In genomic region chr7:138827812-138828211, GRCm38 (mm10) we compare ENCODE assay signal across 8 mouse cellular contexts. TPM values are rescaled to one million over a fixed set of nuclear protein-coding genes. Genes with fewer than 3 reads are reported as not detected.
DNase-seq lines count a peak whose midpoint lies in the region; ATAC-seq and TF ChIP-seq lines count a peak whose summit lies in the region.
"Had no signal": no experiment of that assay in that cellular context is flagged by ENCODE, and none has a peak within 500 bp of the region (broad histone marks: within the 10 kb centered on the region; RNA-seq: fewer than 3 reads in every experiment).

No protein-coding gene starts in this region.

- H3K4me3 ChIP-seq in midbrain, embryonic 11.5 days (ENCODE audit: low read depth, low read length), result no peak overlapping the region
- no peak overlapping the region for H3K4me3 ChIP-seq in midbrain, embryonic 16.5 days (ENCODE audit: low read depth, low read length)
- H3K4me3 ChIP-seq in cortical plate, adult 2 months (ENCODE audit: insufficient read depth, low read length), result no peak overlapping the region
- H3K4me3 ChIP-seq in liver, postnatal 0 days (ENCODE audit: low read depth, low read length), result no peak overlapping the region
- H3K4me3 ChIP-seq: hindbrain, embryonic 15.5 days had no signal

- no peaks in the 10 kb centered on the region for H3K4me1 ChIP-seq in midbrain, embryonic 11.5 days (ENCODE audit: control insufficient read depth, insufficient read depth, low read length)
- H3K4me1 ChIP-seq in midbrain, embryonic 16.5 days (ENCODE audit: control insufficient read depth, insufficient read depth, low read length), result no peaks in the 10 kb centered on the region
- H3K4me1 ChIP-seq in cortical plate, adult 2 months (ENCODE audit: control insufficient read depth, insufficient read depth, low read length), result no peaks in the 10 kb centered on the region
- H3K4me1 ChIP-seq in liver, postnatal 0 days (ENCODE audit: insufficient read depth), result no peaks in the 10 kb centered on the region
- H3K4me1 ChIP-seq: hindbrain, embryonic 15.5 days had no signal

- ATAC-seq in midbrain, embryonic 11.5 days (ENCODE audit: low FRiP score), result no peak
- no peak for ATAC-seq in midbrain, embryonic 16.5 days
- peak; percentile 66 to 70; a peak in 2 of 4 replicates for ATAC-seq in hematopoietic stem cell, adult 5-6 weeks (replicated peaks in 1 of 2; ENCODE audit: insufficient read depth in 1 of 2, low FRiP score in 2 of 2, low TSS enrichment in 1 of 2, low read depth in 1 of 2, poor library complexity in 2 of 2, severe bottlenecking in 2 of 2)
- ATAC-seq in liver, postnatal 0 days, result no peak

- no peak overlapping the region for H3K9ac ChIP-seq in midbrain, embryonic 11.5 days (ENCODE audit: low read length)
- H3K9ac ChIP-seq in midbrain, embryonic 16.5 days (ENCODE audit: low read depth, low read length), result no peak overlapping the region
- no peak overlapping the region for H3K9ac ChIP-seq in liver, postnatal 0 days (replicated peaks)
- H3K9ac ChIP-seq: hindbrain, embryonic 15.5 days had no signal

- H3K27me3 ChIP-seq in midbrain, embryonic 11.5 days (ENCODE audit: control insufficient read depth, insufficient read depth, low read length), result no peaks in the 10 kb centered on the region
- H3K27me3 ChIP-seq in midbrain, embryonic 16.5 days (ENCODE audit: control insufficient read depth, insufficient read depth, low read depth, low read length), result no peaks in the 10 kb centered on the region; the same call in 1 of the 2 replicates
- H3K27me3 ChIP-seq in liver, postnatal 0 days (ENCODE audit: insufficient read depth, low read length), result no peaks in the 10 kb centered on the region

- 19% methylated on average over 11 of the region's 11 CpGs for WGBS in midbrain, embryonic 11.5 days
- WGBS in midbrain, embryonic 16.5 days, result 17% methylated on average over 11 of the region's 11 CpGs
- 18% methylated on average over 11 of the region's 11 CpGs for WGBS in liver, postnatal 0 days (ENCODE audit: insufficient replicate concordance)

- no peak overlapping the region for H3K27ac ChIP-seq in midbrain, embryonic 11.5 days (ENCODE audit: low read depth, low read length)
- H3K27ac ChIP-seq in midbrain, embryonic 16.5 days (ENCODE audit: low read length), result no peak overlapping the region
- no peak overlapping the region for H3K27ac ChIP-seq in cortical plate, adult 2 months (ENCODE audit: insufficient read depth, low read length)
- H3K27ac ChIP-seq in liver, postnatal 0 days (ENCODE audit: low read depth), result no peak overlapping the region
- H3K27ac ChIP-seq: hindbrain, embryonic 15.5 days had no signal

- no peak for TF ChIP-seq POLR2A in cortical plate, adult 2 months (IDR thresholded peaks at IDR 0.05; ENCODE audit: extremely low read depth, insufficient read depth, low read length)

- TF ChIP-seq EP300 in liver, postnatal 0 days (IDR thresholded peaks at IDR 0.05; ENCODE audit: low read depth), result no peak

- peak; percentile 96 for TF ChIP-seq CTCF in cortical plate, adult 2 months (IDR thresholded peaks at IDR 0.05; ENCODE audit: extremely low read depth, insufficient read depth, low read length)
- peak; percentile 99 for TF ChIP-seq CTCF in liver, postnatal 0 days (IDR thresholded peaks at IDR 0.05; ENCODE audit: low read depth)

- no peak overlapping the region for H3K4me2 ChIP-seq in midbrain, embryonic 11.5 days
- H3K4me2 ChIP-seq in midbrain, embryonic 16.5 days (ENCODE audit: low read length), result no peak overlapping the region
- H3K4me2 ChIP-seq in liver, postnatal 0 days (ENCODE audit: low read depth, low read length), result no peak overlapping the region
- H3K4me2 ChIP-seq: hindbrain, embryonic 15.5 days had no signal

- no peaks in the 10 kb centered on the region for H3K36me3 ChIP-seq in midbrain, embryonic 11.5 days (ENCODE audit: control insufficient read depth, insufficient read depth, low read length)
- no peaks in the 10 kb centered on the region for H3K36me3 ChIP-seq in midbrain, embryonic 16.5 days (ENCODE audit: control insufficient read depth, insufficient read depth, low read length)
- no peaks in the 10 kb centered on the region for H3K36me3 ChIP-seq in liver, postnatal 0 days (replicated peaks; ENCODE audit: insufficient read depth, low read length)
- H3K36me3 ChIP-seq: hindbrain, embryonic 15.5 days had no signal

- H3K9me3 ChIP-seq in midbrain, embryonic 11.5 days (ENCODE audit: control insufficient read depth, low read length), result no peaks in the 10 kb centered on the region
- H3K9me3 ChIP-seq in midbrain, embryonic 16.5 days (replicated peaks; ENCODE audit: control insufficient read depth, low read length, poor library complexity, severe bottlenecking), result no peaks in the 10 kb centered on the region
- H3K9me3 ChIP-seq in liver, postnatal 0 days (ENCODE audit: low read length), result no peaks in the 10 kb centered on the region
- H3K9me3 ChIP-seq: hindbrain, embryonic 15.5 days had no signal

- DNase-seq in midbrain, embryonic 11.5 days (ENCODE audit: low spot score, missing footprints), result peak; percentile 95
- peak; percentile 76 for DNase-seq in ZHBTc4 (ENCODE audit: low read depth, low spot score)
- peak; percentile 80 for DNase-seq in liver, postnatal 0 days
- peak; percentile 51 for DNase-seq in retina, postnatal 7 days (ENCODE audit: low read depth, low spot score)

RNA-seq across cellular contexts. Expression of gene Ppp2r2d, which starts 18.1 kb away (rescaled TPM):
- 76.2 and 79.7 TPM in 2 replicates for polyA plus RNA-seq in midbrain, embryonic 11.5 days (2014; fragmentation: Nextera tagmentation; extraction: Ambion mirVana)
- 85.3 TPM in 2 replicates for polyA plus RNA-seq in midbrain, embryonic 16.5 days (2015; fragmentation: Nextera tagmentation; extraction: Ambion mirVana)
- polyA plus RNA-seq in cortical plate, adult 2 months (2012; rRNA removed), result 63.1 and 64.6 TPM in 2 replicates
- total RNA-seq in hematopoietic stem cell, adult 5-6 weeks (2017), result 34.7 and 46.1 TPM in 2 replicates
- 17.2 and 18.9 TPM in 2 replicates for polyA plus RNA-seq in liver, postnatal 0 days (2015; fragmentation: Nextera tagmentation; extraction: Ambion mirVana)

RNA-seq across cellular contexts. Expression of gene Mapk1ip1, which starts 18.3 kb away (rescaled TPM):
- polyA plus RNA-seq in midbrain, embryonic 11.5 days (2014; fragmentation: Nextera tagmentation; extraction: Ambion mirVana), result 16.2 and 16.8 TPM in 2 replicates
- polyA plus RNA-seq in midbrain, embryonic 16.5 days (2015; fragmentation: Nextera tagmentation; extraction: Ambion mirVana), result 32.7 and 33.6 TPM in 2 replicates
- polyA plus RNA-seq in cortical plate, adult 2 months (2012; rRNA removed), result 96.8 and 99.6 TPM in 2 replicates
- total RNA-seq in hematopoietic stem cell, adult 5-6 weeks (2017), result 8.0 and 9.7 TPM in 2 replicates
- 5.2 and 5.5 TPM in 2 replicates for polyA plus RNA-seq in liver, postnatal 0 days (2015; fragmentation: Nextera tagmentation; extraction: Ambion mirVana)

Comparison
In these comparisons a context has a peak if more than half of its experiments do, and no peak if none do; other contexts are left out.
1. ATAC-seq: peak in hematopoietic stem cell, adult 5-6 weeks (2 of 2); none in midbrain, embryonic 11.5 days (single experiment), midbrain, embryonic 16.5 days (single experiment) and liver, postnatal 0 days (single experiment).
2. Peak in every context shown above with its lines, with median percentiles within 50 percentile points of each other: DNase-seq.